Comparison of ENCODE assay signal across 8 mouse cellular contexts in the genomic region with DNA sequence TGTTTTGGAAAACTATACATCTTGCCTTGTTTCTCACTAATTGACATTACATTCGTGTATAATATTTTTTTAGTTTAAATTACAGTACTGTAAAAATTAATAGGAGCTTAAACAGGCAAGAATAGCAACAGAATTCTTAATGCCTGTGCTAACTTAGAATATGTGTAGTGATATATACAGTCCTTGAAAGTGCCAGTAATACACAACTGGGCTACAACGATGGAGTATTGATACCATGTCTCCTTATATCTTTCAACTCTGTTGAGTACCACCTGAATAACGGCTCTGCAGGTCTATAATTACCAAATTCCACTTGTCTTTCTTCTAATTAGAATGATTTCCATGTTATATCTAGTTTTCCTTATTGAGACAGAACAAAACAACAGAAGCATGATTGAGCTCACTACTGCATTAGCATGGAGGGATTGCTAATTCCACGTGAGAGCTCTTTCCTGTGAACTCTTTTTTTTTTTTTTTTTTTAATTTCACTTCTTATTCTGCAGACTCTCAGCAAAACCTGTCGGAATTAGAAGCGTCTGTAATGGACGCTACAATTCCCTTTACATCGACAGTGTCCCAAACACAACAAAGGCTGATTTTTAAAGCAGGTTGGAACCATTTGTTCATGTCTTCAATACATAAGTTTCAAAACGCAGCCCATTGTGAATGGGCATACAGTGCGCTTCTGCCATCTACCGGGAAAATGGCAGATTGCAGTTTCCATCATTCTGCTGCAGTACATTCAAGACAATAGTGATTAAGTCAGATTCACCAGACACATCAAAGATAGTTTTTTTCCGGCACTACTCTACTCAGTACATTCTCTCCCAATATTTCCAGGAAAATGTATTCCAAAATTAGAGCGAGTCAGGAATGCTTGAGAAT.
DNase-seq lines count a peak whose midpoint lies in the region; ATAC-seq lines count a peak whose summit lies in the region.

No protein-coding gene starts in this region.

- peak; percentile 15 for DNase-seq in gastrocnemius, adult 18-20 months (ENCODE audit: low spot score)
- no peak for DNase-seq in gastrocnemius, postnatal 25 days
- DNase-seq in cerebellum, adult 18-20 months = peak; percentile 47 to 67
- DNase-seq in forelimb bud, embryonic 11.5 days (ENCODE audit: low read depth, low spot score) = peak; percentile 80
- peak; percentile 77 for DNase-seq in hindlimb bud, embryonic 11.5 days (ENCODE audit: extremely low spot score, low read depth, low spot score)
- peak; percentile 80 for DNase-seq in left cerebral cortex, adult 11 months (ENCODE audit: low spot score)
- peak; percentile 65 to 74 for DNase-seq in right cerebral cortex, postnatal 36 days (ENCODE audit: low spot score in 2 of 2)

- ATAC-seq in megakaryocyte, adult 5-6 weeks (ENCODE audit: poor library complexity, severe bottlenecking) = peak; percentile 73
